Mouse (Mus musculus) 3T3-L1 (cell line): ENCODE data around the gene Actn1.

Source experiments
- DNase-seq: peaks from one replicate; pipeline ENCODE4 v3.0.0-alpha.2; 2015; ENCODE audit warnings: low read depth, low spot score

The Actn1 gene

GRCm38 (mm10) chr12:80184041-80184440, 76.1 kb downstream of the Actn1 start:
- DNase-seq = no peak

DNA sequence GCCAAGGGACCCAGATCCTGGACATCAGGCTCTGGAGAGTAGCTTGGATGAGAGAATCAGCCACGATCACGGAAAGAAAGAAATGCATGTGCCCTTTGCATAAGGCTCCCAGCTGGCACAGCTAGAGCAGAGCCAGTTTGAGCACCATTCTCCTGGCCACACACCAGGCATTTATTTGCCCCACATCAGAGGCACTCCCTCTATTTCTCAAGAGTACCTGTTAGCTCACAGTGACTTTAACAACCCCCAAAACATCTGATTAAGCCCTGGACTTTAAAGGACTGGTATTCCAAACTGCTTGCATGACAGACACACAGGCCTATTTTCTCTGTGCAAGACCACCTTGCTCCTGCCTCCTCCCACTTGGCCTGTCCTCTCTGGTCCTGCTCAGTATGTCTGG, 78.3 kb downstream of the Actn1 start:
- DNase-seq = no peak

- no peak for DNase-seq
Observed at GRCm38 (mm10) chr12:80178035-80178434, 82.1 kb downstream of the Actn1 start.

- DNase-seq = no peak
Observed at GRCm38 (mm10) chr12:80168736-80169135, 91.4 kb downstream of the Actn1 start.

DNA sequence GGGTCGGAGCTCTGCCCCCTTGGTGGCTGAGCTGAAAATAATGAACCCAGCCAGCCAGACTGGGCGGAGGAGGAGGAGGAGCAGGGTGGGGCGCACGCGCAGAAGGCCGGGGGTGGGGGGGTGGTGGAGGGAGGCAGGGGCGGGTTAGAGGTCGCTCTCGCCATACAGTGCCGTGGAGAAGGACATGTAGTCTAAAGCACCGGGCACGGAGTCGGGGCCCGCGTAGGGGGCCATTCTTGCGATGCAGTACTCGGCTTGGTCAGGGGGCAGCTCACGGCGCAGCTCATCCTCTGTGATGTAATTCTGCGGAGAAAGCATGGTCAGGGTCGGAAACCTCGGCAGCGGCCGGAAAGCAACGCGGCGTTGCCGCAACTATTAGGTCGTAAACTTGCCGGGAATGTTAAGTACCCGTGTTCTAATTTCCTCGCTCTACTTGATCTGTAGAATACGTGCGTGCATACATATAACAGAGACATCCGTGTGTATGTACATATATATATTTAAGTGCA, 91.9 kb downstream of the Actn1 start:
- DNase-seq = no peak

DNA sequence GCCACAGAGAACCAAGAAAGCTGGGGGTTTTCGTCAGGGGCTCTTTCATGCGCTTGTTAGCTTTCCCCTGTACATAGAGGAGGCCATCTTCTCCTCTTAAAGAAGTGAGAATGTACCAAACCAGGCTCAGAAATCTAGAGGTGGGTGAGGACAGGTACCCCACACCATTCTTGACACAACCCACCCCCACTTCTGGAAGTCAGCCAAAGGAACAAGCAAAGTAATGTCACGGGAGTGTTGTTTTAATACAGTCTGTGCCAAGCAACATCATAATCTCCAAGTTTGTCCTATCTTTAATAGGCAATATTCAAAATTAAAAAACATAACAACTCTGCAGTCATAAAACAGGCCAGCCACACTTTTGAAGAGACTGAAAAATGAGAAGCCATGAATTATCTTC, 92.8 kb downstream of the Actn1 start:
- DNase-seq = no peak

DNA sequence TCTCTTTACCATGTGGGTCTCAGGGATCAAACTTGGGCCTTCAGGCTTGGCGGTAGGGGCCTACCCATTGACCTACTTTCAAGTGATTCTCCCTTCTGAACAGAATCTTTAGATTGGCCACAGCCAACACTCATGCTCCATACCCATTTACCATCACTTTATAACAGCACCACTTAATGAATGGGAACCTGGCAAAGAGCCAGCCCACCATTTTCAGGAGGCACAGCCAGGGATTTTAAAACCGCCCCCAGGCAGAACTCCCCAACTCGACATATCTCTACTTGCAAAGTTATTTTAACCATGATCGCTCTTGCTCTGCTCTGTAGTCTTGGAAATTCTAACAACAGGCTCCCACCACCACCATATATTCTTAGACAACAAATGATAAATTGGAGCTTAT, 93.5 kb downstream of the Actn1 start:
- no peak for DNase-seq

DNA sequence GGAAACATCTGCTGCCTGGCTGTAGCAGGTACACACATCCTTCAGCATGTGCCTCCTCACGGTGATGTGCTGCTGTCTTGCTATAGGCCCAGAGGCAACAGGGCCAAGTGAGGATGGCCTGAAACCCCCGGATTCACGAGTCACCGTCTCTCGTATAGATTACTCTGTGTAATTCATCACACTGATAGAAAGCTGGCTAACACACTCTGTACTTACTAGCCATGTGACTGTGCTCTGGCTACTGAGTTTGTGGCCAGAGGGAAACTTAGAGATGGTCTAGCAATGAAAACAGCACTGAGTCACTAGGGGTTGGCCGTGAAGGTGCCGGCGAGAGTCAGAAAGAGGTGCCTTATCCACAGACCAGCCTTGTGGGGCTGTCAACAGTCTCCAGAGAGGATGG, 95.6 kb downstream of the Actn1 start:
- DNase-seq = peak; percentile 87

DNA sequence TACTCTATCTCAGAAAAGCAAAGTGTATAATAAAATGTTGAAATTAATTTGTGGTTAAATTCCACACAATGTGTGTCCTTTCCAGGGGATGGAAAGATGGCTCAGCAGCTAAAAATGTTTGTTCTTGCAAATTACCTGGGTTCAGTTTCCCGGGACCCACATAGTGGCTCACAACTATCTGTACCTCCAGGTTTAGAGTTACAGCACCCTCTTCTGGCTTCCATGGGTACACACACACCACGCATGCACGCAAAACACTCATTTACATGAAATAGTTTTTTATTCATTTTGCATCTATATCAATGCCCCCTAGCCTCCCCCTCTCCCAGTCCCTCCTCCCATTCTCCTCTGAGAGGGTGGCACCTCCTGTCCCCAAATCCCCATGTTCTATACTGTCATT, 97.7 kb downstream of the Actn1 start:
- no peak for DNase-seq

GRCm38 (mm10) chr12:80157675-80158074, 102.5 kb downstream of the Actn1 start:
- peak; percentile 65 for DNase-seq

DNA sequence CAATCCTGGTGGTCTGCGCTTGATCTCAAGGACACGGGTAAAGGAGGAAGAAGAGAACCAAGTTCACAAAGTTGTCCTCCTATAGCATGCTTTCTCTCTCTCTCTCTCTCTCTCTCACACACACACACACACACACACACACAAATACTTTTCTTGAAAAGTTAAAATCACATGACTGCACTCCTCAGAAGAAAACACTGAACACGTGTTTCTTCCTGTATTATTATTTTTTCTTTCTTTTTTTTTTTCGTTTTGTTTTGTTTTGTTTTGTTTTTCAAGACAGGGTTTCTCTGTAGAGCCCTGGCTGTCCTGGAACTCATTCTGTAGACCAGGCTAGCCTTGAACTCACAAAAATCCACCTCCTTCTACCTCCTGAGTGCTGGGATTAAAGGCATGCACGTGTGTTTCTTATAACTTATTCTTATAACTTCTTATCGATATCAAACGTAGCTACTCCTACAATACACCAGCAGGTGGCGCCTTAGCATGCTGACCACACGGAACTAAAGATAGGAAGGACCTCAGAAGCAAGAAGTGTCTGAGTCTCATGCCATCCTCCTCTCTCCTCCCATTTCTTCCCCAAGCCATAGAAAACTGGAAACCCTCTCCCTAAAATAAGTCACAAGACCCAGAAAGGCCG, 106.4 kb downstream of the Actn1 start:
- peak; percentile 82 for DNase-seq

DNA sequence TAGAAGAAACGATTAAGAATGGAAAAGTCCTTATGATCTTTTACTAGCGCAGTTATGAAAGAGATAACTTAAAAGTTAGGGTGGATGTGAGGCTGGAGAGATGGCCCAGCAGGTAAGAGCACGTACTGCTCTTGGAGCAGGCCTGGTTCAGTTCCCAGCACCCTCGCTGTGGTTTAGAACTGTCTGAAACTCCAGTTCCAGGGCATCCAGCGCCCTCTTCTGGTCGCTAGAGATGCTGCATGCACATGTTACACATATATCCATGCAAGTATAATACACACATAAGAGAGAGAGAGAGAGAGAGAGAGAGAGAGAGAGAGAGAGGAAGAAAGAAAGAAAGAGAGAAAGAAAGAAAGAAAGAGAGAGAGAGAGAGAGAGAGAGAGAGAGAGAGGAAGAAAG, 107.1 kb downstream of the Actn1 start:
- no peak for DNase-seq

GRCm38 (mm10) chr12:80151821-80152220, 108.3 kb downstream of the Actn1 start:
- DNase-seq = no peak

GRCm38 (mm10) chr12:80150624-80151023, 109.5 kb downstream of the Actn1 start:
- no peak for DNase-seq

DNA sequence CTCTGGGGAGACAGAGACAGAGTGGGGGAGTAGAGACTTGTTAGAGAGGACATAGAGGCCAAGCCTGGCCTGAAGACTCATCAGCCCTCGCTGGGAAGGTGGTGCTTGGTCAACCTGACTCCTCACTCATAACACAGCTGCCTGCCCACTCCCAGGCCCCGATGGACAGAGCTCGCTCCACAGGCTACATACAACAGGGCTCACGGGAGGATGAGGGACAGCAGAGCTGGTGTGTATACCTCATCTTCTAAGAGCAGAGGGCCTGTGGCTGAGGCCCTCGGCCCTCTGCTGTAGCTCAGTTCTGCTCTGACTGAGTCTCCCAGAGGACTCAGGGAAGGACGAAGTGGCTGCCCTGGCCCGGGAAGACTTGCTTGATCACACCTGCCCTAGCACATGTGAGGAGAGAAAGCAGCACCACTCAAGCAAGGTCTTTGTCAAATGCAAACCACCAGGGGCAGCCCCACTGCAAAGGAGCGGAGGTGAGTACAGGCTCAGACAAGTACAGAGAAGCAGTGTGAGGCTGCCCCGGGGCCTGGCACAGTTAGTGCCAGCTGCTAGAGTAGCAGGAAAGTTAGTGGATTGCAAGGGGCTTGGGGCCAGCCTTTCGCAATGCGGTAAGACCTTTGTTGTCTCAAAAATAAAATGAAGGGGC, 112.5 kb downstream of the Actn1 start:
- no peak for DNase-seq

- DNase-seq = peak; percentile 78
Observed at GRCm38 (mm10) chr12:80146227-80147223, 113.6 kb downstream of the Actn1 start.

- DNase-seq = no peak
Observed at GRCm38 (mm10) chr12:80145365-80145764, 114.8 kb downstream of the Actn1 start.

DNA sequence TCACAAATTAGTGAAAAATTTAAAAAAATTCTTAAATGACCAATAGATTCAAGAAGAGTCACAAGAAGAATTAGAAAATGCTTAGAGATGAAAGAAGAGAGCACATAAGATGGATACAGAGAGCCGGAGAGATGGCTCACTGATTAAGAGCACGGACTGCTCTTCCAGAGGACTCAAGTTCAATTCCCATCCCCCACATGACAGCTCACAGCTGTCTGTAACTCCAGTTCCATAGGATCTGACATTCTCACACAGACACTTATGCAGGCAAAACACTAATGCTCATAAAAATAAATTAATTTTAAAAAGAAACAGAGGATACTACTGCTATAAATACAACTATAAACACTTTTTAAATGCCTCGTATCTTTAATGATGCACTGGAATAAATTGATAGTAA, 115.3 kb downstream of the Actn1 start:
- no peak for DNase-seq

GRCm38 (mm10) chr12:80141470-80141869, 118.7 kb downstream of the Actn1 start:
- DNase-seq = peak; percentile 83

DNA sequence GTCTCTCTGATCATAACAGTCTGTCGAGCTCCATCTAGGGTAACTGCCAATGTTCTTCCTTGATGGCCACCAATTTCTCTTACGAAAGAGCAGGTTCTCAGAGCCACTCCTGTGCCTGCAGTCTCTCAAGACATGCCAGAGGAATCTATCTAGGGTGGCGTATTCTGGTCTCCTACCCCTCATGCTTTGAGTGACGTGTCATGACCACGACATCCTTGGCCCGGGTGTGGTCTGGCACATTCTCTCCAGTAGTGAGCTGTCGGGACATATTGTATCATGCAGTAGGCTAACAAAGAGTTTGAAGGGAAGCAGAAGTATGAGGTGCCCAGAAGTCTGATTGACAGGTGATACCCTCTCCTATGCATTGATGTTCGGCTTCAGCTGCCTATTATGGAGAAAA, 119.2 kb downstream of the Actn1 start:
- DNase-seq = peak; percentile 87

GRCm38 (mm10) chr12:80137744-80138143, 122.4 kb downstream of the Actn1 start:
- DNase-seq = no peak

DNA sequence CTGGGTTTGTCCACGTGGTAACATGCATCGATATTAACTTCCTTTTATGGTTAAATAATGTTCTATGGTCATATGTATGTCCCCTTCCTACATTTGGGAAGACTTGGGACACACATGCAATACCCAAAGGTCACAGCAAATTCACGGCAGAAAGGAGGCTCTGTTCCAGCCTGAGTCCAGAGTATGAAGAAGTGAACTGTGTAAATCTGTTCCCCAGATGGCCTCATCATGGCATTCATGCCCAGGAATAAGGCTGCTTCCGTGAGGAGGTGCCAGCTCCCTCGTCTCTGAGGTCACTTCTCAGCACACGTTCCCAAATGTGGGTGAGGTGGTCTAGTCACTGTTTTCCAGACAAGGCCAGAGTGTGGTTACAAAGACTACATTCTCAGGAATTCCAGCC, 122.9 kb downstream of the Actn1 start:
- DNase-seq = no peak
